Mouse (Mus musculus): ENCODE data around the gene Phc2.

Gene Phc2

GRCm38 (mm10) chr4:128782645-128783044, 128.1 kb downstream of the Phc2 start:
- no peak for DNase-seq (ENCODE audit: low spot score)

- DNase-seq (ENCODE audit: low spot score) = no peak
Measured at GRCm38 (mm10) chr4:128784950-128785631, 130.6 kb downstream of the Phc2 start.

GRCm38 (mm10) chr4:128785921-128786654, 131.6 kb downstream of the Phc2 start:
- DNase-seq (ENCODE audit: low spot score) = no peak

GRCm38 (mm10) chr4:128787023-128787939, 132.8 kb downstream of the Phc2 start:
- no peak for DNase-seq (ENCODE audit: low spot score)

GRCm38 (mm10) chr4:128788108-128788507, 133.6 kb downstream of the Phc2 start:
- no peak for DNase-seq (ENCODE audit: low spot score)

- peak; percentile 77 for DNase-seq (ENCODE audit: low spot score)
Measured at GRCm38 (mm10) chr4:128789646-128790045, 135.1 kb downstream of the Phc2 start.

- DNase-seq (ENCODE audit: low spot score) = peak; percentile 47
Measured at GRCm38 (mm10) chr4:128793710-128794109, 139.2 kb downstream of the Phc2 start.

- DNase-seq (ENCODE audit: low spot score) = no peak
Measured at GRCm38 (mm10) chr4:128794198-128794597, 139.7 kb downstream of the Phc2 start.

GRCm38 (mm10) chr4:128795596-128795995, 141.1 kb downstream of the Phc2 start:
- DNase-seq (ENCODE audit: low spot score) = no peak

- no peak for DNase-seq (ENCODE audit: low spot score)
Measured at GRCm38 (mm10) chr4:128796788-128797187, 142.3 kb downstream of the Phc2 start.

- no peak for DNase-seq (ENCODE audit: low spot score)
Measured at GRCm38 (mm10) chr4:128801675-128802465, 147.4 kb downstream of the Phc2 start.
